Mouse (Mus musculus) T-helper 1 cell (primary cell): ENCODE measurements at regions not wholly inside any gene's neighbourhood (a gene's known extent, or its start where the extent isn't known, plus 50 kb on each side); places are given as distances from the start of the nearest gene placed in this dataset.

Experiments used
- in situ Hi-C: fragments of 300-600 bp; cut with MboI, MseI; formaldehyde crosslinking; loops from one replicate; pipeline ENCODE4 v1.15.1; 2025; ENCODE audit warnings: high pct_unique_total_duplicates

- in situ Hi-C loops: loop anchor here (5.0 kb wide), 1 partner anchor 377 kb away; no protein-coding TSS in a partner anchor
Observed at GRCm38 (mm10) chr8:78003888-78004543, 209.1 kb upstream of the Ttc29 start.

- in situ Hi-C loops: loop anchor here (5.0 kb wide), 1 partner anchor 378 kb away; no protein-coding TSS in a partner anchor
Observed at GRCm38 (mm10) chr8:78004891-78005290, 208.2 kb upstream of the Ttc29 start.

- in situ Hi-C loops: no loop called here
Observed at GRCm38 (mm10) chr8:78013101-78013500, 200.0 kb upstream of the Ttc29 start.

- in situ Hi-C loops: no loop called here
Observed at GRCm38 (mm10) chr8:78018430-78019180, 194.5 kb upstream of the Ttc29 start.

GRCm38 (mm10) chr8:78021473-78021872 is 191.6 kb upstream of the Ttc29 start:
- in situ Hi-C loops: no loop called here

GRCm38 (mm10) chr8:78022986-78023385 is 190.1 kb upstream of the Ttc29 start:
- in situ Hi-C loops: no loop called here

- in situ Hi-C loops: no loop called here
Observed at GRCm38 (mm10) chr8:78023467-78023866, 189.6 kb upstream of the Ttc29 start.

- in situ Hi-C loops: no loop called here
Observed at GRCm38 (mm10) chr8:78023936-78024335, 189.2 kb upstream of the Ttc29 start.

GRCm38 (mm10) chr8:78024964-78025363 is 188.1 kb upstream of the Ttc29 start:
- in situ Hi-C loops: no loop called here

- in situ Hi-C loops: no loop called here
Observed at GRCm38 (mm10) chr8:78027371-78027770, 185.7 kb upstream of the Ttc29 start.

GRCm38 (mm10) chr8:78028928-78029327 is 184.2 kb upstream of the Ttc29 start:
- in situ Hi-C loops: no loop called here

GRCm38 (mm10) chr8:78031811-78032210 is 181.3 kb upstream of the Ttc29 start:
- in situ Hi-C loops: no loop called here

GRCm38 (mm10) chr8:78034687-78035086 is 178.4 kb upstream of the Ttc29 start:
- in situ Hi-C loops: no loop called here

- in situ Hi-C loops: no loop called here
Observed at GRCm38 (mm10) chr8:78037218-78037617, 175.9 kb upstream of the Ttc29 start.

GRCm38 (mm10) chr8:78046691-78047090 is 166.4 kb upstream of the Ttc29 start:
- in situ Hi-C loops: no loop called here

- in situ Hi-C loops: loop anchor here (25.0 kb wide), 1 partner anchor 412 kb away; no protein-coding TSS in a partner anchor
Observed at GRCm38 (mm10) chr8:78050768-78051167, 162.3 kb upstream of the Ttc29 start.

GRCm38 (mm10) chr8:78054435-78054834 is 158.7 kb upstream of the Ttc29 start:
- in situ Hi-C loops: loop anchor here (25.0 kb wide), 1 partner anchor 408 kb away; no protein-coding TSS in a partner anchor

- in situ Hi-C loops: loop anchor here (5.0 to 25.0 kb wide), 2 partner anchors 407 to 682 kb away; no protein-coding TSS in a partner anchor
Observed at GRCm38 (mm10) chr8:78054920-78055319, 158.2 kb upstream of the Ttc29 start.

- in situ Hi-C loops: loop anchor here (5.0 to 25.0 kb wide), 2 partner anchors 407 to 682 kb away; no protein-coding TSS in a partner anchor
Observed at GRCm38 (mm10) chr8:78055531-78055930, 157.6 kb upstream of the Ttc29 start.

GRCm38 (mm10) chr8:78057357-78057756 is 155.7 kb upstream of the Ttc29 start:
- in situ Hi-C loops: loop anchor here (5.0 to 25.0 kb wide), 2 partner anchors 405 to 680 kb away; no protein-coding TSS in a partner anchor

GRCm38 (mm10) chr8:78061827-78062719 is 151.0 kb upstream of the Ttc29 start:
- in situ Hi-C loops: loop anchor here (10.0 to 25.0 kb wide), 2 partner anchors 400 to 843 kb away; no protein-coding TSS in a partner anchor
